Mouse (Mus musculus) CH12.LX (cell line): ENCODE data around the gene Dok5.

Source experiments
- CTCF ChIP-seq, 2 experiments: IDR thresholded peaks in 1 of 2; conservative IDR thresholded peaks in 1 of 2; 2 replicates each; pipeline ENCODE4 v1.5.1; 2011 to 2012; ENCODE audit warnings: low read depth in 2 of 2, low read length in 2 of 2, improper control_type of control experiment in 1 of 2, inconsistent platforms in 1 of 2, mild to moderate bottlenecking in 1 of 2, moderate library complexity in 1 of 2
- EP300 ChIP-seq: IDR thresholded peaks from 2 replicates; pipeline ENCODE4 v1.6.1; 2011; ENCODE audit warnings: low read length, improper control_type of control experiment
- HCFC1 ChIP-seq: IDR thresholded peaks from 2 replicates; pipeline ENCODE4 v1.6.1; 2012; ENCODE audit warnings: low read depth, mild to moderate bottlenecking, inconsistent platforms, low read length, improper control_type of control experiment
- JUND ChIP-seq: conservative IDR thresholded peaks from 2 replicates; pipeline ENCODE4 v1.6.1; 2011; ENCODE audit warnings: low read depth, low read length, improper control_type of control experiment
- MXI1 ChIP-seq: IDR thresholded peaks from 2 replicates; pipeline ENCODE4 v1.6.1; 2011; ENCODE audit warnings: mild to moderate bottlenecking, low read depth, low read length, improper control_type of control experiment
- MYC ChIP-seq: IDR thresholded peaks from 2 replicates; pipeline ENCODE4 v1.6.1; 2011; ENCODE audit warnings: low read depth, mild to moderate bottlenecking, improper control_type of control experiment, low read length
- POLR2AphosphoS2 ChIP-seq: IDR thresholded peaks from 2 replicates; pipeline ENCODE4 v1.6.1; 2011; ENCODE audit warnings: low read depth, low read length, improper control_type of control experiment
- SIN3A ChIP-seq: IDR thresholded peaks from 2 replicates; pipeline ENCODE4 v1.6.1; 2012; ENCODE audit warnings: low read length, improper control_type of control experiment, inconsistent platforms
- TBP ChIP-seq: conservative IDR thresholded peaks from 2 replicates; pipeline ENCODE4 v1.6.1; 2011; ENCODE audit warnings: low read depth, low read length, improper control_type of control experiment
- USF1 ChIP-seq: IDR thresholded peaks from 2 replicates; pipeline ENCODE4 v1.6.1; 2014; ENCODE audit warnings: low read depth, mild to moderate bottlenecking, inconsistent platforms, low read length, improper control_type of control experiment
- ZKSCAN1 ChIP-seq: IDR thresholded peaks from 2 replicates; pipeline ENCODE4 v1.6.1; 2012; ENCODE audit warnings: low read depth, inconsistent platforms, low read length, improper control_type of control experiment, borderline replicate concordance
- ZNF384 ChIP-seq: IDR thresholded peaks from 2 replicates; pipeline ENCODE4 v1.6.1; 2012; ENCODE audit warnings: low read depth, low read length, improper control_type of control experiment, inconsistent platforms

GRCm38 (mm10) chr2:170707672-170708071, 23.9 kb upstream of the Dok5 start:
- no peak for TF ChIP-seq TBP
- no peak; a peak in 1 of 4 replicates for TF ChIP-seq CTCF (conservative IDR thresholded peaks at IDR 0.05 in 1 of 2, IDR thresholded peaks at IDR 0.05 in 1 of 2; ENCODE audit: low read depth in 2 of 2, low read length in 2 of 2)
- TF ChIP-seq SIN3A = no peak
- TF ChIP-seq EP300 = no peak
- no peak for TF ChIP-seq MYC
- TF ChIP-seq JUND = no peak
- TF ChIP-seq USF1 = no peak
- no peak for TF ChIP-seq POLR2AphosphoS2
- no peak for TF ChIP-seq ZKSCAN1
- no peak for TF ChIP-seq MXI1
- no peak for TF ChIP-seq ZNF384
- TF ChIP-seq HCFC1 = no peak
